Mouse (Mus musculus): Measurements from ENCODE around the gene Atad5.
"Not testable (repeated sequence)": the region's sequence is repeated elsewhere in the genome, so short reads cannot be mapped to it uniquely, and the experiment has no call there.

Atad5 gene

GRCm38 (mm10) chr11:80176911-80177895, 88.0 kb downstream of the Atad5 start:
- in situ Hi-C loops (cut with MboI, MseI) = no loop called here

- in situ Hi-C loops (cut with MboI, MseI) = no loop called here
Measured at GRCm38 (mm10) chr11:80178316-80178715, 89.1 kb downstream of the Atad5 start.

GRCm38 (mm10) chr11:80181021-80181749, 92.0 kb downstream of the Atad5 start:
- in situ Hi-C loops (cut with MboI, MseI) = no loop called here

- in situ Hi-C loops (cut with MboI, MseI) = not testable (repeated sequence)
Measured at GRCm38 (mm10) chr11:80183054-80183704, 94.0 kb downstream of the Atad5 start.

DNA sequence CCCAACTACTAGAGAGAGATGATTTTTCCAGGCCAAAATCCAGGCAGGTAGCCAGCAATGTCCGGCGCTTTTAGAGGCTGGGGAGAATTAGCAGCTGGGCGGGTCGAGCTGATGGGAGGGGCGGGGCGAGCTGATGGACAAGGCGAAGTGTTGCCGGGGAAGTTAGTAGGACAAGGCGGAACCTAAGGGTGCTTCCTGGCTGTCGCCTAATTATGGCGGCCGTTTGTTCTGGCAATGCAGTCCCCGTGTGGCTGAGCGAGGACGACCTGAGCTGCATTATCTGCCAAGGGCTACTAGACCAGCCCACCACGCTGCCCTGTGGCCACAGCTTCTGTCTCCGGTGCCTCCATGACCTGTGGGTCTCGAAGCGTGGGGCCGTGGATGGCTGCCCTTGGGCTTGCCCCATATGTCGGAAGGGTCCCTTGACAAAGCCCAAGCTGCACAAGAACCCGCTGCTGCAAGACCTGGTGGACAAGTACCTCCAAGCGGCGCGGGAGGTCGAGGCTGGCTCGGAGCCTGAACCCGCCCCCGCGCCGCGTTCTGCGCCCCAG, 94.6 kb downstream of the Atad5 start, which contains the start of gene Rnf135:
Gene Rnf135 (plus strand): TSS at position 147 of the 551 bp plus-strand sequence.
- in situ Hi-C loops (cut with MboI, MseI) = no loop called here

DNA sequence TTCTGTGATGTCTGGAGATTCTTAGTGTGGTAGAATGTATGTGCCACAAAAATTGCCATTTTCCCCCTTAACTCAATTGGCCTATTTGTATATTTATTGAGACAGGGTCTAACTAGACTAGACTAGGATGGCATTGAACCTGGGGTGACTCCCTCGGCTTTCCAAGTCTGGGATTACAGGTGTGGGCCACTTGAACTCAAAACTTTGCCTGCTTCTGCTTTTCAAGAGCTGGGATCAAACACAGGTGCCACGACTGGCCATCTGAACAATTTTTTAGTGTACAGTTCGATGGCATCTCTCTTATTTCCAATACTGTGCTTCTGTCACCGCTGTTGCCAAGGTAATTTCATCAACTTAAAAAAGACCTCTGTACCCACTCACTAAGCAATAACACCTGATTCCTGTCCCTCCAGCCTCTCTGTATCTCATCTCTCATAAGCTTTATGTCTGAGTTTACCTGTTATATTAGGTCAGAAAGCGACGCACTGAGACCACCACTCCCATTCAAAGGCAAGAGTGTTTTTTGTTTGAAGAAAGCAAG, 95.4 kb downstream of the Atad5 start:
- in situ Hi-C loops (cut with MboI, MseI) = no loop called here
